Mouse (Mus musculus) spleen, embryonic (tissue): ENCODE results near the gene Fas.

Source experiments
- CTCF ChIA-PET: fragments of 350-600 bp; sonication (Branson Sonifier 250); formaldehyde crosslinking; loops from one replicate; lab custom pipeline; 2022; lab: Charles Lee

Fas gene

GRCm38 (mm10) chr19:34345616-34346267, 55.3 kb downstream of the Fas start:
- CTCF ChIA-PET, result no interaction called here

GRCm38 (mm10) chr19:34353291-34353805, 62.9 kb downstream of the Fas start:
- CTCF ChIA-PET, result no interaction called here

DNA sequence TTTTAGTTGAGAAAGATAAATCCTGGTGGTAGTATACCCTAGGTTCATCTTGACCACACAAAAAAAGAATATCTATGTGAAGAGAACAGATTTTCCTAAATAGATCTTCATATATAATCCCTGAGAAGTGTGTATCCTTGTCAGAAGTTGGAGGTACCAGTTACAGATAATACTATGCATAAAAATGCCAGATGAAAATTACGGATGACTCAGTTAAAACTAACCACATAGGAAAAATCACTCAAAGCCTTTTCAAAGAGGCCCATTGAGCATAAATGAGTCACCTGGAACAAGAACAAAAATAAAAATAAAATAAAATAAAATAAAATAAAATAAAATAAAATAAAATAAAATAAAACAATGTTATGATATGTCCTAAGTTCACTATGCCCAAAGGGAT, 72.2 kb downstream of the Fas start:
- CTCF ChIA-PET, result no interaction called here

- CTCF ChIA-PET, result interaction anchor here (0.6 kb wide), 1 partner anchor 1663 kb away, joined by 3 read pairs; no protein-coding TSS in a partner anchor
Measured at GRCm38 (mm10) chr19:34369551-34369950, 79.1 kb downstream of the Fas start.

DNA sequence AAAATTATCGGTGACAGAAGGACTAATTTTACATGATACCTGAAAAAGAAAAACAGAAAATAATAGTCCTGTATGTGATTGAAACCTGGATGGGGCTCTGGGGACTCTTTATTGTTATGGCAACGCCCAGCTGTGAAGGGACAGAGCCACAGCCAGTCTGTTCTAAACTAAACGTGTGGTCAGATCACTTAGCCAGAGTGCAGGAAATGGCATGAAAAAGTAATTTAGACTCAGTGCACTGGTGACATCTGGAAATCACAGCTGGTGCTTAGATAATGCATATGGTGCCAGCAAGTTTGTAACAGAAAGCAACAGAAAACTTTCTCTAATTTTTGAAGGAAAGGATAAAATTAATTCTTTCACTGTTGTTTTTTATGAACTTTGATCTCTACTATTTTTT, 79.9 kb downstream of the Fas start:
- CTCF ChIA-PET, result no interaction called here
